Mouse (Mus musculus): ENCODE results near the gene Pi16.

GRCm38 (mm10) chr17:29312082-29312481, 5.4 kb upstream of the Pi16 start:
- TF ChIP-seq CTCF (IDR thresholded peaks at IDR 0.05; ENCODE audit: borderline replicate concordance, insufficient read depth, low read depth, low read length) (no peak), POLR2A (IDR thresholded peaks at IDR 0.05; ENCODE audit: borderline replicate concordance, insufficient read depth, low read length) (no peak)

All from cerebellum, adult 2 months (tissue).